Mouse (Mus musculus) embryonic fibroblast, embryonic 13.5 days (primary cell): ENCODE data around the gene Dnah2. TPM values are rescaled to one million over a fixed set of nuclear protein-coding genes. Genes with fewer than 3 reads are reported as not detected.

ENCODE experiments used
- H3K27ac ChIP-seq: 2 replicates; pipeline ENCODE4 v1.5.1; 2012; ENCODE audit warnings: low read length, control low read depth, inconsistent platforms; ENCODE audit not compliant: insufficient read depth
- H3K4me1 ChIP-seq: 2 replicates; pipeline ENCODE4 v1.6.1; 2011; ENCODE audit warnings: low read length; ENCODE audit not compliant: control insufficient read depth, insufficient read depth
- H3K4me3 ChIP-seq: 2 replicates; pipeline ENCODE4 v1.5.1; 2011; ENCODE audit warnings: mild to moderate bottlenecking, control low read depth, low read length; ENCODE audit not compliant: insufficient read depth
- CTCF ChIP-seq: IDR thresholded peaks from 2 replicates; pipeline ENCODE4 v1.5.1; 2011; ENCODE audit warnings: mild to moderate bottlenecking, control low read depth, low read length, moderate library complexity, borderline replicate concordance; ENCODE audit not compliant: insufficient read depth
- POLR2A ChIP-seq: IDR thresholded peaks from 2 replicates; pipeline ENCODE4 v1.6.1; 2011; ENCODE audit warnings: low read depth, mild to moderate bottlenecking, control low read depth, low read length, moderate library complexity
- polyA plus RNA-seq: library from polyadenylated mRNA; stranded (reverse); fragments of >200 nt; gene quantifications from 2 replicates; pipeline ENCODE4 v1.2.4, GENCODE M21; 2011; ENCODE audit warnings: low read depth; ENCODE audit not compliant: missing spikeins, insufficient read length

The Dnah2 gene
- polyA plus RNA-seq, 1 experiment = 0.21 TPM

GRCm38 (mm10) chr11:69411073-69411535 is 137.8 kb downstream of the Dnah2 start:
- H3K27ac ChIP-seq = peak overlapping the region; percentile 97
- H3K4me1 ChIP-seq = peaks cover 12% of the 10 kb centered on the region
- peak overlapping the region; percentile 87 for H3K4me3 ChIP-seq
- no peak for TF ChIP-seq CTCF
- TF ChIP-seq POLR2A = no peak; the same call in 1 of the 2 replicates

- H3K4me1 ChIP-seq = peaks cover 12% of the 10 kb centered on the region
- peak overlapping the region; percentile 97 for H3K27ac ChIP-seq
- H3K4me3 ChIP-seq = peak overlapping the region; percentile 87
- TF ChIP-seq CTCF (no peak), POLR2A (peak; percentile 59)
Observed at GRCm38 (mm10) chr11:69410310-69411072, 138.4 kb downstream of the Dnah2 start.

GRCm38 (mm10) chr11:69410045-69410309 is 138.9 kb downstream of the Dnah2 start:
- peak overlapping the region; percentile 87 for H3K4me3 ChIP-seq
- TF ChIP-seq POLR2A = no peak
- TF ChIP-seq CTCF = no peak
- H3K4me1 ChIP-seq = peaks cover 12% of the 10 kb centered on the region
- H3K27ac ChIP-seq = peak overlapping the region; percentile 97

DNA sequence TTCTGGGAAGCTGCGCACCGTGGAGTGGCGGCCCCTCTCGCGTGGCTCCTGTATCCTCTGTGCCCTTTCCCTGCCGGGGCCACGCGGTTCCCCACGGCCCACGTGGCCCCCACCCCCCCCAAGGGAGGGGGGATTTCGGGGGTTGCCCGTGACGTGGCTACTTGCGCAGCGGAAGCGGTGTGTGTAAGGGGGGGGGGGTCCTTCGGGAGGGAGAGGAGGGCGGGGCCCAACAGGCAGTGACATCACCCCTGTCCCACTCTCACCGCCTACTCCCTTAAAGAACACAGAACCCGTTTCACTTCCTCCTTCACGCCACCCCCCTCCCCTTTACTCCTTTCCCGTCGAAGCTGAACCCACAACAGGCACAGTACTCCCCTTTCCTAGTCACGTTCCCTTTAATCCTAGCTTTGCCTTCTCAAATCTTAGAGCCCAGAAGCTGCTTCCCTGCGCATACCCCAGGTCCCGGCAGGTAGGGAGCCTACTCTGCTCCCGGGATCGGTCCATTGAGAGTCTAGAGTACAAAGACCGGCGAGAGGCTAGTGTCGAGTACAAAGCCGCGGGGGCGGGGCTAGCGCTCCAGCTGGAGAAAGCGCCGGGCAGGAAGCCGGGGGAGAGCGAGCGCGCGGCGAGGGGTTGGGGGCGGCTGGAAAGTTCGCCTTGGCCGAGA is 139.4 kb downstream of the Dnah2 start:
- TF ChIP-seq CTCF (no peak), POLR2A (peak; percentile 71)
- Histone ChIP-seq H3K27ac (peak overlapping the region; percentile 97), H3K4me1 (peaks cover 12% of the 10 kb centered on the region), H3K4me3 (peak overlapping the region; percentile 87)

GRCm38 (mm10) chr11:69408541-69409377 is 140.2 kb downstream of the Dnah2 start:
- Histone ChIP-seq H3K4me1 (peaks cover 12% of the 10 kb centered on the region), H3K27ac (peak overlapping the region; percentile 83), H3K4me3 (peak overlapping the region; percentile 87)
- TF ChIP-seq CTCF = no peak
- TF ChIP-seq POLR2A = no peak; the same call in 1 of the 2 replicates

DNA sequence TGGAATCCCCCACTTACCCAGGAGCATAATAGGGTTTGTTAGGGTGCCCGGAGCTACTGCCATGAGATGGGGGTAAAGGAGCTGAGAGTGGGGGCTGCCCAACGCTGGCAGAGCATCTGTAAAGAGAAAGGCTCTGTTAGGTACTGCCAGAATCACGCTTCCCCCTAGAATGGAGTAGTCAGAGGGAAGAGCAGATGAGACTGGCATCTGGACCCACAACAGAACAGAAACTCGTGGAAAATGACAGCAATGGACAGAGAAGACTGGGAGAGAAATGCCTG is 141.2 kb downstream of the Dnah2 start:
- TF ChIP-seq CTCF (no peak), POLR2A (no peak)
- Histone ChIP-seq H3K4me1 (peaks cover 8% of the 10 kb centered on the region), H3K27ac (no peak overlapping the region), H3K4me3 (peak overlapping the region; percentile 52)

GRCm38 (mm10) chr11:69406867-69407723 is 141.8 kb downstream of the Dnah2 start:
- Histone ChIP-seq H3K4me3 (no peak overlapping the region), H3K4me1 (peaks cover 4% of the 10 kb centered on the region), H3K27ac (no peak overlapping the region)
- no peak for TF ChIP-seq POLR2A
- TF ChIP-seq CTCF = no peak

DNA sequence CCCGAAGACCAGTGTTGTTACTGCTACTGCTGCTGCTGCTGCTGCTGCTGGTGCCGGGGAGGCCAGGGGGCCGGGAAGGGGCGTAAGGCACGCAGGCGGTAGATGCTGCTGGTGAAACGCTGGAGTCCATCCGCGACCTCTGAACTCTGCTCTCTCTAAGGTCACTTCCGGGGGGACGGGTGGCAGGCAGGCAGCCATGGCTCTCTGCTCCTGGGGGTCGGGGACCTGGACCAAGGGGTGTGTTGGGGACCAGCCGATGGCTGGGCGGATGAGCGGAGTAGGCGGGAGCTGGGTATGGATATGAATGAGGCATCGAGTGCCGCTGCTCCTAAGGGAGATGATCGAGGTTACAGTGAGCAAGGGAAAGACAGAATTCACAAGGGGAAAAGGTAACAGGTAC is 142.6 kb downstream of the Dnah2 start:
- TF ChIP-seq POLR2A (no peak), CTCF (no peak)
- no peak overlapping the region for H3K4me3 ChIP-seq
- H3K4me1 ChIP-seq = no peaks in the 10 kb centered on the region; the same call in 1 of the 2 replicates
- H3K27ac ChIP-seq = no peak overlapping the region
